Mouse (Mus musculus) duodenum, adult 2 months (tissue): ENCODE measurements around the gene Pyurf. TPM values are rescaled to one million over a fixed set of nuclear protein-coding genes. Genes with fewer than 3 reads are reported as not detected.

Experiments
- polyA plus RNA-seq: library from polyadenylated mRNA; depleted of rRNA; stranded (reverse); fragments of >200 nt; gene quantifications from 2 replicates; pipeline ENCODE4 v1.2.3, GENCODE M21; 2012; ENCODE audit warnings: low replicate concordance; rRNA removed

The Pyurf gene
- 17.1 and 20.6 TPM in 2 replicates for polyA plus RNA-seq

DNA sequence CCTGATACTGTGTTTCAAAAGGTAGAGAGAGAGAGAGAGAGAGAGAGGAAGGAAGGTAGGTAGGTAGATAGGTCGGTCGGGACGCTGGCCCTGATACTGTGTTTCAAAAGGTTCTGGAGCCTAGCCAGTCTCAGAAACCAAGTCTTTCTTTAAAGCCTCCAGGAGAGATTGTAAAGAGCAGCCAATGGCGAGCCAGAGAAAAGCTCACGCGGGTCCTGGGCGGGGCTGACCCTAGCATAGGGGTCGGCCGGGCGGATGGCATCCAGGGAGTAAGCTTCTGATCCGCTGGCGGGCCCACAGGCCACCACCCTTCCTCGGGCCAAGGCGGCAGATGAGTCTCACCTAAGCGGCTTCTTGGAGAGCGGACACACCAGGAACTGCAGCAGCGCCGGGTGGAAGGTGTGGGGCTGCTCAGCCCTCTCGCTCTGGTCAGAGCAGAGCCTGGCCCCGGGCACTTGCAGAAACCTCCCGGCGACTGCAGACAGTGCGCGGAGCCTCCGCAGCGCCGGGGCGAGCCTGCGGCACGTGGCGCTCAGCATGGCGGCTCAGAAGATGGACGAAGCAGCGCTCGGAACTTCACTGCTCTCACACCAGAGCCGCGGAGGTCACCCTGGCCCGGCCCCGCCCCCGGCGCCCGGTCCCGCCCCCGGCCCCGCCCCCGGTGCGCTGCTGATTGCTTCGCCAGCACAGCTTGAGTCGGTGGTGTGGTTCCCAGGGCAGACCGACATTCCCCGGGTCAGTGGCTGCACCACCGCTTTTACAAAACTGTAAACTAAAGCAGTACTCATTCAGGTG, at the start of gene Pyurf:
Gene Pyurf (minus strand): TSS at position 612 of the 795 bp plus-strand sequence.

DNA sequence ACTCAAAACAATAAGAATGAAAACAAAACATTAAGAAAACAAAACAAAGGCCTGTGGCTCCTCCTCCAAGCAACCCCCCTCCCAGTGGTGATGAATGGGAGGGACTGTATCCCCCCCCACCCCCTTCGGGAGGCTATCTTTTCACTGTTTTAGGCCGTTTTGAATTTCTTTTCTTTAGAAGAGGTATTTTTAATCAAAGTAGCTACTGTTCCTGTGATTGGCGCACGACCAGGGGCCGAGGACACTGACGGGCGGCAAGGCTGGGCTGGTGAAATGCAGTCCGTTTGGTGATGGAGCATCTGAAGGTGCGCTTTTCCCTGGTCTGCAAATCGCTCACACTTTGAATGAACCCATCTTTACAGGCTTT, 10.5 kb upstream of the Pyurf start, which contains the start of gene Lancl2:
Gene Lancl2 (plus strand): TSS at position 165 of the 367 bp plus-strand sequence.

Other genes starting within 250 kb of the Pyurf start
- 0.09 and 0.19 TPM in 2 replicates for gene Ppm1k, start 156.6 kb downstream of the Pyurf start, polyA plus RNA-seq
- gene Herc6, start 111.1 kb downstream of the Pyurf start, polyA plus RNA-seq: 2.4 and 14.4 TPM in 2 replicates
- gene Lancl2, start 10.5 kb upstream of the Pyurf start, polyA plus RNA-seq: 0.47 and 1.4 TPM in 2 replicates
- 5.6 and 6.7 TPM in 2 replicates for gene Vopp1, start 133.1 kb upstream of the Pyurf start, polyA plus RNA-seq
- not detected in 2 replicates for gene Vmn1r21, start 158.3 kb upstream of the Pyurf start, polyA plus RNA-seq
- gene Vmn1r22, start 215.9 kb upstream of the Pyurf start, polyA plus RNA-seq: not detected in 2 replicates
- gene Vmn1r23, start 234.8 kb upstream of the Pyurf start, polyA plus RNA-seq: not detected in 2 replicates